Mouse (Mus musculus) hindbrain, embryonic 13.5 days (tissue): ENCODE data around the gene Krtcap2. TPM values are rescaled to one million over a fixed set of nuclear protein-coding genes. Genes with fewer than 3 reads are reported as not detected.

ENCODE experiments used
- ATAC-seq: fragments of 200-750 bp; cut with Nextera tagmentation; 2 replicates; pipeline ENCODE4 v1.8.0; 2017; ENCODE audit warnings: moderate TSS enrichment; ENCODE audit not compliant: low FRiP score
- H3K27ac ChIP-seq: fragments of 300-500 bp; sonication (generic); 2 replicates; pipeline ENCODE4 v1.5.1; 2015; ENCODE audit warnings: inconsistent platforms, mild to moderate bottlenecking, moderate library complexity
- H3K27me3 ChIP-seq: fragments of 300-500 bp; sonication (generic); 2 replicates; pipeline ENCODE4 v1.6.1; 2015; ENCODE audit warnings: mild to moderate bottlenecking, inconsistent platforms
- H3K36me3 ChIP-seq: fragments of 300-500 bp; sonication (generic); 2 replicates; pipeline ENCODE4 v1.6.1; 2015; ENCODE audit warnings: mild to moderate bottlenecking, inconsistent platforms
- H3K4me1 ChIP-seq: fragments of 300-500 bp; sonication (generic); replicated peaks from 2 replicates; pipeline ENCODE4 v1.6.1; 2015; ENCODE audit warnings: inconsistent platforms
- H3K4me2 ChIP-seq: fragments of 300-500 bp; sonication (generic); 2 replicates; pipeline ENCODE4 v1.6.1; 2015; ENCODE audit warnings: inconsistent platforms, mild to moderate bottlenecking, moderate library complexity
- H3K4me3 ChIP-seq: fragments of 300-500 bp; sonication (generic); 2 replicates; pipeline ENCODE4 v1.5.1; 2015; ENCODE audit warnings: mild to moderate bottlenecking, inconsistent platforms
- H3K9ac ChIP-seq: fragments of 300-500 bp; sonication (generic); 2 replicates; pipeline ENCODE4 v1.6.1; 2015; ENCODE audit warnings: mild to moderate bottlenecking, inconsistent platforms
- H3K9me3 ChIP-seq: fragments of 300-500 bp; sonication (generic); 2 replicates; pipeline ENCODE4 v1.6.1; 2016; ENCODE audit warnings: inconsistent platforms
- WGBS: fragments of 180-500 bp; shearing (Covaris S2); methylation state at CpG from one replicate; pipeline ENCODE4 v1.1.7; 2015; 5-methylcytosine and 5-hydroxymethylcytosine counted together
- polyA plus RNA-seq: library from polyadenylated mRNA; unstranded; fragments of >200 nt; fragmentation: Nextera tagmentation; extraction: Ambion mirVana; gene quantifications from 2 replicates; pipeline ENCODE4 v1.2.1, GENCODE M21; 2015

Gene Krtcap2
- polyA plus RNA-seq, 1 experiment from 2014 or later: 209 TPM

DNA sequence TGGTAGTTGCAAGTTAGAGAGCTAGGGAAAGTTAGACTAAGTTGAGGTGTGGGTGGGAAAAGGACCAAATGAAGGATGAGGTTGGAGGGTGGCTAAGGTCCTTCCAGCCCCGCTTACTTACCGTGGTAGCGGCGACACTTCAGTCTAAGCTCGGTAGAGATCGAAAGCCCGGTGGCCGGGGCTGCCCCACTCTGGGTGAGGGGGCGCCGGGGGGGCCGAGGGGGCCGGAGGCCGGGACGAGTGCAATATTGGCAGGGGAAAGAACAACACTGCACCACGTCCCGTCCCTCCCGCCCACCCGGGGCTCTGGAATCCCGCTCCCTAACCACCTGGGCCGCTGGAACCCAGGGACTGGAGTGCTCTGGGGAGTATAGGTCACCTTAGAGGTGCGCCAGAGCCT is 18.9 kb upstream of the Krtcap2 start, which contains the start of gene Mtx1:
Gene Mtx1 (minus strand): TSS at position 189 of the 400 bp plus-strand sequence.
- H3K4me3 ChIP-seq: peak within 1 kb of the TSS; percentile 49
- ATAC-seq: peak; percentile 0
- H3K27ac ChIP-seq: peak within 1 kb of the TSS; percentile 92
- H3K27me3 ChIP-seq: 0 out of 2 replicates have a peak, but pooled peaks cover 8% of the 10 kb centered on the region
- H3K4me2 ChIP-seq: peak within 1 kb of the TSS; percentile 68
- peaks cover 62% of the 10 kb centered on the region for H3K4me1 ChIP-seq
- peaks cover 7% of the 10 kb centered on the region for H3K36me3 ChIP-seq
- H3K9me3 ChIP-seq: no peaks in the 10 kb centered on the region
- peak within 1 kb of the TSS; percentile 78 for H3K9ac ChIP-seq
- WGBS: 2% methylated on average over 20 of the region's 21 CpGs

DNA sequence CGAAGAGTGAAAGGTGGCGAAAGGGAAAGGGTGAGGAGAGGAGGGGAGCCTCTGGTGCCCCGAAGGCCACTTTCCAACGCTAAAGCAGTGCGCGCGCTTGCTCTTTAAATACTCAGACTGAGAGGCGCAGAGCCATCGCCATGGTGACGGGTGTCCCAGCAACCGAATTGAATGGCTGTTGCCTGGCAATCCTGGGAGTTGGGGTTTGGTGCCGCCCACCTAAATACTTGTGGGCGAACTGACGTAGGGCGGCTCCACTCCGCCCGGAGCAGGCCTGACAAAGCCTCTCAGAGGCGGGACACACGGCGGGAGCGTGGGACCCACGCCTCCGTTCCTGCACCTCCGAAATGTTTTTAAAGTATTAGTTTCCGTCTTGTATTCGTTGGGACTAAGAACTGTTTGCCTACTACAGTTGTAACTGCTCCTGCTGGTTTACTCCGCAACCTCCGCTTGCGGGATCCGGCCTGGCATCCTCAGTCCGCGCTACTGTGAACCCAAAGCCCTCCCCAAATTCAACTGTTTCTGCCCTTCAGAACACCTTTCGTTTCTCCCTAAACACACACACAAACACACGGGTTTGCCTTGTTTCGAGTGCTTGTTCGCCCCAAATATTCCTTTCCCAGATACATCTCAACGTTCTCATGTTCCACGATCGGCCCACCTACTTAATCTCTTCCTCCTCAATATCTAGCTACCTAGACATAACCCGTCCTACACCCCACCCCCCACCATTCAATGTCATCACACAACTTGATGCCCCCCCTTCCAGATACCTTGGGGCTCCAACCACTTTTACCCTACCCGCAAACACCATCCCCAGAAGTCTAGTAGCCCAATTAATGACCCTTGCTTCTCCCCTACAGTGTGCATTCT is 18.2 kb upstream of the Krtcap2 start:
- H3K4me2 ChIP-seq: peak overlapping the region; percentile 68
- peak overlapping the region; percentile 78 for H3K9ac ChIP-seq
- peak overlapping the region; percentile 92 for H3K27ac ChIP-seq
- peaks cover 7% of the 10 kb centered on the region for H3K36me3 ChIP-seq
- H3K9me3 ChIP-seq: no peaks in the 10 kb centered on the region
- ATAC-seq: peak; percentile 56
- 0 out of 2 replicates have a peak, but pooled peaks cover 8% of the 10 kb centered on the region for H3K27me3 ChIP-seq
- peak overlapping the region; percentile 49 for H3K4me3 ChIP-seq
- 2% methylated on average over 41 of the region's 41 CpGs for WGBS
- H3K4me1 ChIP-seq: peaks cover 62% of the 10 kb centered on the region

DNA sequence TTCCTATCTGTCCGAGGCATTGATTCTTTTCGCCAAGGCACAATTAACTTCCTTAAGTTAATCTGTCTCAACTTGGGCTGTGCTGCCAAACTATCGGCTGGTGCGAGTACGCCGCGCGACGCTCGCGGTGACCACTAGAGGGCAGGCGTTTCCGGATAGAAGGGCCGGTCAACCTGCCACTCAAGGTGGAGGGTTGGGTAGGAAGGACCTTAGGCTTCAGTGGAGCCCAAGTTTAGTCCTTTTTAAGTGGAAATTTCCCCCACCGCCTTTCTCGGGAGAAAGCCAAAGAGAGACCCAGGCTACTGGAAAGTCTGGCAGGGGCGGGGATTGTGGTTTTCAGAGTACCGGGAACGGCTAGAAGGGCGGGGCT is 17.6 kb upstream of the Krtcap2 start:
- H3K9ac ChIP-seq: peak overlapping the region; percentile 78

DNA sequence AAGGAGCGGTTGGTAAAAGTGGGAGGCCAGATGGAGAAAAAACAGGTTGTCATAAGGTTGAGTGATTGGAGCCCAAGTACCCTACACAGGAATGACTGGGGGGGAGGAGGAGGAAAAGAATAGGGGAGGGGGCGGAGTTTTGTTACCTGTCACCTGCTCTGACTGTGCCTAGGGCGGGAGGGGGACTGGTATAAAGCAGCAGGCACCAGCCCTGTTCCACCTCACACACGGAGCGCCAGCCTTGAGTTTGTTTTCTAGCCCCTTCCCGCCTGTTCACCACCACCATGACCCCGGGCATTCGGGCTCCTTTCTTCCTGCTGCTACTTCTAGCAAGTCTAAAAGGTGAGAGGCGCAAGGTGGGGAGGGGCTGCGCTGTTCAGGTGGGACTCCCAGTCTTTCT is 16.9 kb upstream of the Krtcap2 start, which contains the start of gene Muc1:
Gene Muc1 (plus strand): TSS at position 222 of the 400 bp plus-strand sequence.
- ATAC-seq: no peak
- peaks cover 49% of the 10 kb centered on the region for H3K4me1 ChIP-seq
- peak within 1 kb of the TSS; percentile 68 for H3K4me2 ChIP-seq
- H3K9ac ChIP-seq: peak within 1 kb of the TSS; percentile 78
- WGBS: 29% methylated on average over 10 of the region's 10 CpGs
- H3K9me3 ChIP-seq: no peaks in the 10 kb centered on the region
- H3K36me3 ChIP-seq: peaks cover 11% of the 10 kb centered on the region
- 0 out of 2 replicates have a peak, but pooled peaks cover 8% of the 10 kb centered on the region for H3K27me3 ChIP-seq
- peak within 1 kb of the TSS; percentile 49 for H3K4me3 ChIP-seq
- H3K27ac ChIP-seq: peak within 1 kb of the TSS; percentile 92

More for the DNA sequence above, 17.6 kb upstream of the Krtcap2 start:
- under 1% methylated on average over 20 of the region's 20 CpGs for WGBS
- H3K9me3 ChIP-seq: no peaks in the 10 kb centered on the region
- H3K4me2 ChIP-seq: peak overlapping the region; percentile 68
- H3K27me3 ChIP-seq: 0 out of 2 replicates have a peak, but pooled peaks cover 8% of the 10 kb centered on the region
- peak overlapping the region; percentile 92 for H3K27ac ChIP-seq
- H3K36me3 ChIP-seq: peaks cover 6% of the 10 kb centered on the region
- H3K4me3 ChIP-seq: peak overlapping the region; percentile 49
- ATAC-seq: 0 out of 2 replicates have a peak, but pooled peaks have one; percentile 5
- peaks cover 55% of the 10 kb centered on the region for H3K4me1 ChIP-seq

DNA sequence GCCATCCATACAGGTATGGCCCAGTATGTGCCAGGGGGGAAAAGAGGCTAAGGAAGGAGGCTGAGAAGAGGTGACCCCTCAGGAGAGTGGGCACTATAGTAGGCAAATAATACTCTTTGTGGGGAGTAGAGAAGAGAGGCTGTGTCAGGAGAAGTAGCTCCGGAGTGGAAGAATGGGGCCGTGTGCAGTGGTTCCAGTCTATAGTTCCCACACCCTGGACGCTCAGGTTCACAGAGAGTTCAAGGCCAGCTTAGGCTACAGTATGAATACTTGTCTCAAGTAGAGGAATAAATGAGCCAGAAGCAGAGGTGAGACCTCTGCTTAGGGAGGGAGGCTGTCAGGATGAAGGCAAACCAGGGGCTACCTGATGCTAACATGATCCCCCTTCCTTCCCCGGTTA is 16.5 kb upstream of the Krtcap2 start:
- Histone ChIP-seq H3K4me2 (peak overlapping the region; percentile 68), H3K9ac (no peak overlapping the region), H3K4me3 (no peak overlapping the region), H3K27ac (no peak overlapping the region), H3K27me3 (0 out of 2 replicates have a peak, but pooled peaks cover 8% of the 10 kb centered on the region), H3K9me3 (no peaks in the 10 kb centered on the region), H3K4me1 (peaks cover 44% of the 10 kb centered on the region), H3K36me3 (peaks cover 15% of the 10 kb centered on the region)
- no peak for ATAC-seq
- WGBS: 66% methylated on average over 4 of the region's 4 CpGs

DNA sequence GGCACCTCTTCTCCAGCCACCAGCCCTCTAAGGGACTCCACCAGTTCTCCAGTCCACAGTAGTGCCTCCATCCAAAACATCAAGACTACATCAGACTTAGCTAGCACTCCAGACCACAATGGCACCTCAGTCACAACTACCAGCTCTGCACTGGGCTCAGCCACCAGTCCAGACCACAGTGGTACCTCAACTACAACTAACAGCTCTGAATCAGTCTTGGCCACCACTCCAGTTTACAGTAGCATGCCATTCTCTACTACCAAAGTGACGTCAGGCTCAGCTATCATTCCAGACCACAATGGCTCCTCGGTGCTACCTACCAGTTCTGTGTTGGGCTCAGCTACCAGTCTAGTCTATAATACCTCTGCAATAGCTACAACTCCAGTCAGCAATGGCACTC is 15.2 kb upstream of the Krtcap2 start:
- Histone ChIP-seq H3K27ac (no peak overlapping the region), H3K36me3 (peaks cover 28% of the 10 kb centered on the region), H3K4me1 (peaks cover 32% of the 10 kb centered on the region), H3K9ac (no peak overlapping the region), H3K9me3 (no peaks in the 10 kb centered on the region), H3K4me3 (no peak overlapping the region), H3K4me2 (no peak overlapping the region), H3K27me3 (0 out of 2 replicates have a peak, but pooled peaks cover 8% of the 10 kb centered on the region)
- ATAC-seq: no peak
- WGBS: 84% methylated on average over 2 of the region's 2 CpGs

DNA sequence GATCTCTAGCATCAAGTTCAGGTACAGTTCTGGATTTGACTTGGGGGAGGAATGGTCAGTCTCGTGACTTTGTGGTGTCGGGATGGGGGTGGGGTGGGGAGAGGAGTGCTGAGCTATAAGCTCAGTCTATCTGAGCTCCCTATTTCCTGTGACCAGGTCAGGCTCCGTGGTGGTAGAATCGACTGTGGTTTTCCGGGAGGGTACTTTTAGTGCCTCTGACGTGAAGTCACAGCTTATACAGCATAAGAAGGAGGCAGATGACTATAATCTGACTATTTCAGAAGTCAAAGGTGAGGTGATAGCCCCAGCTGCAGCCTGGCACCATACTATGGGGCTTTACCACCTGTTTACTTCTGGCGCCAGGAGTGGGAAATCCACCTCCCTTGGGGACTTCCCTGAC is 14.4 kb upstream of the Krtcap2 start:
- H3K9ac ChIP-seq: no peak overlapping the region
- peaks cover 36% of the 10 kb centered on the region for H3K36me3 ChIP-seq
- H3K9me3 ChIP-seq: no peaks in the 10 kb centered on the region
- H3K4me2 ChIP-seq: no peak overlapping the region
- 81% methylated on average over 7 of the region's 7 CpGs for WGBS
- 0 out of 2 replicates have a peak, but pooled peaks cover 8% of the 10 kb centered on the region for H3K27me3 ChIP-seq
- H3K4me3 ChIP-seq: no peak overlapping the region
- H3K4me1 ChIP-seq: peaks cover 24% of the 10 kb centered on the region
- H3K27ac ChIP-seq: no peak overlapping the region
- no peak for ATAC-seq

DNA sequence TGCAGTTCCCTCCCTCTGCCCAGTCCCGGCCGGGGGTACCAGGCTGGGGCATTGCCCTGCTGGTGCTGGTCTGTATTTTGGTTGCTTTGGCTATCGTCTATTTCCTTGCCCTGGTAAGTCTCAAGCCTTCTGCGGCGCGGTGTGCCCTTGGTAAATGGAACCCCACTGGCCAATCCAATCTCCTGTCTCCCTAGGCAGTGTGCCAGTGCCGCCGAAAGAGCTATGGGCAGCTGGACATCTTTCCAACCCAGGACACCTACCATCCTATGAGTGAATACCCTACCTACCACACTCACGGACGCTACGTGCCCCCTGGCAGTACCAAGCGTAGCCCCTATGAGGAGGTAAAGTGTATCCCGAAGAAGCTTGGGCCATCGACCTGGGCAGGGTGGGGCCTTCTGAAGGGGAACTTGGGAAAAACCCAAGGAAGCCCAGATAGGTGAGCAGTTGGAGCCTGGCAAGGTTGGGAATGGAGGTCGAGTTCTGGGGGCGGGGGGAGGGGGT is 13.9 kb upstream of the Krtcap2 start:
- peaks cover 19% of the 10 kb centered on the region for H3K4me1 ChIP-seq
- ATAC-seq: no peak
- no peaks in the 10 kb centered on the region for H3K9me3 ChIP-seq
- H3K27me3 ChIP-seq: 0 out of 2 replicates have a peak, but pooled peaks cover 8% of the 10 kb centered on the region
- no peak overlapping the region for H3K27ac ChIP-seq
- no peak overlapping the region for H3K4me3 ChIP-seq
- WGBS: 80% methylated on average over 16 of the region's 16 CpGs
- no peak overlapping the region for H3K4me2 ChIP-seq
- peaks cover 41% of the 10 kb centered on the region for H3K36me3 ChIP-seq
- H3K9ac ChIP-seq: no peak overlapping the region

DNA sequence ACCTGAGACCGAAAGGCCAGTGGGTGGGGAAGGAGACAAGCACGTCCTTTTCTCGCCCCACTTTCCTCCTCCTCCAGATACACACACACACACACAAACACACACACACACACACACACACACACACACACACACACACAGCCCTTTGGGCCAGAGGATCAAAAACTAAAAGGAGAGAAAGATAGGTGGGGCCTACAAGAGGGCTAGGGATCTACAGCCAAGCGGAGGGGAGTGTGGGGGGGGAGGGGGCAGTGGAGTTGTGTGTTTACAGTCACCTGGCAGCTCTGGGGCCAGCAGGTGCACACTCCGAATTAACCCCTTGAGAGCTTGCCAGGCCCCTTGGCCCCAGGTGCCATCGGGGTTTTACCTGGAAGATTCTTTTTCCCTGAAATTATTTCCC is 13.2 kb upstream of the Krtcap2 start:
- Histone ChIP-seq H3K9me3 (no peaks in the 10 kb centered on the region), H3K27ac (no peak overlapping the region), H3K4me2 (no peak overlapping the region), H3K4me3 (no peak overlapping the region), H3K36me3 (peaks cover 49% of the 10 kb centered on the region), H3K4me1 (peaks cover 11% of the 10 kb centered on the region), H3K27me3 (0 out of 2 replicates have a peak, but pooled peaks cover 8% of the 10 kb centered on the region), H3K9ac (no peak overlapping the region)
- ATAC-seq: no peak
- 74% methylated on average over 6 of the region's 6 CpGs for WGBS

DNA sequence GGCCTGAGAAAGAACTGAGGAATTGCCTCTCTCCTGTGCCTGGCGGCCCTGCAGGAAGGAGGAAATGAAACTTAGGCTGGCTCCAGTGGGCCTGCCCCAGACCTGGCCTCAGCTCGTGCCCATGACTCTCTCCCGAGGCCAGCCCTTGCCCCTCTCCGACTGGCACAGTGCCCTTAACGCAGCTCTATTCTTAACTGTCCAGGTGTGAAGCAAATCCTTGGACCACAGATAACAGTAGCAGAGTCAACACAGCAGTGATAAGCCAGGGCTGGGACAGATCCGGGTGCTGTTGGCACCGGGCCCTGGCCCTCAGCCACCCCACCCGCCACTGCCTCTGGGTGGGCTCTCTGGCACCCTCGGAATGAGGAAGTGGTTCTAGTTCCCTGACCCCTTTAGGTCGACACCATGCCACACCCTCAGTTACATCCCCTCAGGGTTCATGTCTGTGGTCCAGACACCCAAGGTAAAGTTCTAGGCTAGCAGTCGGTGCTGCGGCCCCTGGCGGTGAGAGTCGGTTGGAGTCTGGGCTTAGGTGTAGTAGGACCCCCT is 12.1 kb upstream of the Krtcap2 start:
- Histone ChIP-seq H3K9me3 (no peaks in the 10 kb centered on the region), H3K27ac (no peak overlapping the region), H3K4me3 (no peak overlapping the region), H3K4me1 (peaks cover 2% of the 10 kb centered on the region), H3K4me2 (no peak overlapping the region), H3K27me3 (0 out of 2 replicates have a peak, but pooled peaks cover 8% of the 10 kb centered on the region), H3K36me3 (peaks cover 59% of the 10 kb centered on the region), H3K9ac (no peak overlapping the region)
- 82% methylated on average over 12 of the region's 14 CpGs for WGBS
- no peak for ATAC-seq

DNA sequence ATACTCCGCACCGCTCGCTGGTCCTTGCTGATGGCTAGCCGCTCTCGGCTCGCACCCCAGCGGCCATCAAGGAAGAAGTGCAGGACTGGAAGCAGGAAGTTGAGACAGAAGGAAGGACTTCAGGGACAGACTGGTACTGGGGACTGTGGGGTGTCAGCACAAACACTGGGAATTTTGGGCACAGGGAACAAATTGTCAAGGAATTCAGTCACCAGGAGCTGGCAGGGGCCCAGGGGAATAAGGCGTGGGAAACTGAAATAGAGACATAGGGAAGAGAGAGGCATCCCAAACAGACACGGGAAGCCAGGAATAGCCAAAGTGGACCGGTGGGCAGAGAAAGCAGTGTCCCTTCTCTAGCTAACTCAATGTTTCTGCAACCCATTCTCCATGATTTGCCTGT is 9.2 kb upstream of the Krtcap2 start:
- Histone ChIP-seq H3K4me2 (no peak overlapping the region), H3K9ac (no peak overlapping the region), H3K36me3 (peaks cover 88% of the 10 kb centered on the region), H3K9me3 (no peaks in the 10 kb centered on the region), H3K4me3 (no peak overlapping the region), H3K27ac (no peak overlapping the region), H3K27me3 (no peaks in the 10 kb centered on the region), H3K4me1 (peaks cover under 1% of the 10 kb centered on the region; the same call in 1 of the 2 replicates)
- 94% methylated on average over 10 of the region's 10 CpGs for WGBS
- ATAC-seq: no peak

DNA sequence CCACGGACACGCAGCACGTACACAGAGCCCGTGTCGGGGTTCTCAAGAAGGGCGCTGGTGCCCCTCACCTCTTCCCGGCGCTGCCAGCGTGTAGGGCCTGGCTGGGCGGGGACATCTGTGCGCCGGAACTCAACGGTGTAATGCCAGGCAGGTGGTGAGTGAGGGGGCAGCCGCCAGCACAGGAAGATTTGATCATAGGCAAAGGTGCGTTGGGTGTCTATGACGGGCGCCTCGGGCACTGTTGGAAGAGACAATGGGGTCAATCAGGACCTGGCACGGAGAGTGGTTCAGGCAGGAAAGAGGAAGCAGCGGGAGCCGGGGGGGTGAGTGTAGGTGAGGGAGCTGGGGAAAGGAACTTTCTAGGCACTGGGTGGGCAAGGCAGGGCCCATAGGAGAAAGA is 8.1 kb upstream of the Krtcap2 start:
- Histone ChIP-seq H3K36me3 (peaks cover 97% of the 10 kb centered on the region), H3K9ac (no peak overlapping the region), H3K27ac (no peak overlapping the region), H3K4me3 (no peak overlapping the region), H3K4me2 (no peak overlapping the region), H3K4me1 (peaks cover 12% of the 10 kb centered on the region), H3K27me3 (no peaks in the 10 kb centered on the region), H3K9me3 (no peaks in the 10 kb centered on the region)
- 94% methylated on average over 21 of the region's 21 CpGs for WGBS
- ATAC-seq: no peak
